In the genomic region with DNA sequence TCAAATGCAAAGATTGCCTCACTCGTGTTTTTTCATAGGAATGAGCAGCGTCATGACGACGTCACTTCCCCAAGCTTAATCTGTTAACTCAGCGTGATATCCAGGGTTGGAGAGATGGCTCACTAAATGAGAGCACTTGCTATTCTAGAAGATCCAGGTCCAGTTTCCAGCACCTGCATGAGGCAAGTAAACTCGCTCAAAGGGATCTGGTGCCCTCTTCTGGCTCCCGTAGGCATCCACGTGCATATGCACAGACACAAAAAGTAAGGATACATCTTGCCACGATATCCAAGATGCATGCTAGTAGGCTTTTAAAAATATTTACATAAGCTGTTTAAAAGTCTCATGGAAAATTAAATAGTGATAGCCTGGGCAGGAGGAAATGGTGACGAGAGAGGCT, we compare ENCODE assay signal across 15 mouse cellular contexts. TPM values are rescaled to one million over a fixed set of nuclear protein-coding genes. Genes with fewer than 3 reads are reported as not detected.
DNase-seq lines count a peak whose midpoint lies in the region; TF ChIP-seq lines count a peak whose summit lies in the region.
"Had no signal": no experiment of that assay in that cellular context is flagged by ENCODE, and none has a peak within 500 bp of the region (broad histone marks: within the 10 kb centered on the region; RNA-seq: fewer than 3 reads in every experiment).

No protein-coding gene starts in this region.

- no peak overlapping the region for H3K9ac ChIP-seq in MEL (ENCODE audit: control insufficient read depth, low read depth, low read length, poor library complexity, severe bottlenecking)
- H3K9ac ChIP-seq: embryonic facial prominence, embryonic 13.5 days; hindbrain, embryonic 12.5 days; lung, embryonic 15.5 days; neural tube, embryonic 13.5 days had no signal

- no peak for TF ChIP-seq POLR2A in MEL (IDR thresholded peaks at IDR 0.05; ENCODE audit: control insufficient read depth in 1 of 2, insufficient read depth in 1 of 2, low read depth in 1 of 2, low read length in 2 of 2, poor library complexity in 1 of 2)

- no peak overlapping the region for H3K4me3 ChIP-seq in layer of hippocampus, adult 2 months
- no peak overlapping the region for H3K4me3 ChIP-seq in MEL (ENCODE audit: control insufficient read depth in 1 of 2, insufficient read depth in 1 of 2, low read depth in 2 of 2, low read length in 2 of 2)
- H3K4me3 ChIP-seq: embryonic facial prominence, embryonic 13.5 days; hindbrain, embryonic 12.5 days; lung, embryonic 15.5 days; neural tube, embryonic 13.5 days had no signal

- TF ChIP-seq CTCF in layer of hippocampus, adult 2 months (conservative IDR thresholded peaks at IDR 0.05), result peak; percentile 47
- TF ChIP-seq CTCF in MEL (IDR thresholded peaks at IDR 0.05 in 2 of 3, conservative IDR thresholded peaks at IDR 0.05 in 1 of 3; ENCODE audit: control insufficient read depth in 1 of 3, insufficient read depth in 1 of 3, low read depth in 2 of 3, low read length in 3 of 3, poor library complexity in 1 of 3, severe bottlenecking in 1 of 3), result peak; percentile 48 to 59 (median 53)

- TF ChIP-seq EP300 in MEL (IDR thresholded peaks at IDR 0.05; ENCODE audit: low read depth in 1 of 2, low read length in 2 of 2), result no peak

- peak; percentile 50 for TF ChIP-seq RAD21 in MEL (IDR thresholded peaks at IDR 0.05; ENCODE audit: low read depth, low read length)

- H3K27me3 ChIP-seq in MEL (ENCODE audit: control insufficient read depth in 1 of 2, insufficient read depth in 2 of 2, low read length in 2 of 2), result no peaks in the 10 kb centered on the region
- H3K27me3 ChIP-seq: embryonic facial prominence, embryonic 13.5 days; hindbrain, embryonic 12.5 days; lung, embryonic 15.5 days; neural tube, embryonic 13.5 days had no signal

- no peak for DNase-seq in layer of hippocampus, adult 2 months (ENCODE audit: low spot score in 2 of 2)
- no peak for DNase-seq in layer of hippocampus, adult 8-10 months (ENCODE audit: low spot score in 2 of 2)
- DNase-seq in thymus, postnatal 25 days, result peak; percentile 6
- DNase-seq in thymus, postnatal 14 days, result no peak
- peak; percentile 27 for DNase-seq in MEL (ENCODE audit: low read depth, low spot score)
- DNase-seq in left cerebral cortex, adult 8-10 months (ENCODE audit: low spot score in 2 of 2), result no peak
- DNase-seq in spleen, adult 12 weeks (ENCODE audit: low spot score), result no peak
- DNase-seq: adrenal gland, postnatal 36 days; kidney, postnatal 36 days; right cerebral cortex, postnatal 4 days; thymus, postnatal 36 days had no signal

- no peaks in the 10 kb centered on the region for H3K79me2 ChIP-seq in MEL (ENCODE audit: control insufficient read depth, insufficient read depth, low read length, poor library complexity)

- H3K36me3 ChIP-seq in MEL (ENCODE audit: control insufficient read depth in 1 of 2, insufficient read depth in 2 of 2, low read length in 2 of 2), result no peaks in the 10 kb centered on the region; a peak in 1 of 4 replicates
- H3K36me3 ChIP-seq: embryonic facial prominence, embryonic 13.5 days; lung, embryonic 15.5 days; neural tube, embryonic 13.5 days had no signal

- H3K9me3 ChIP-seq in MEL (replicated peaks; ENCODE audit: insufficient read depth, low read length), result no peaks in the 10 kb centered on the region
- H3K9me3 ChIP-seq: embryonic facial prominence, embryonic 13.5 days; hindbrain, embryonic 12.5 days; lung, embryonic 15.5 days; neural tube, embryonic 13.5 days had no signal

- H3K27ac ChIP-seq in layer of hippocampus, adult 2 months, result no peak overlapping the region
- no peak overlapping the region for H3K27ac ChIP-seq in MEL (ENCODE audit: control insufficient read depth, low read depth, low read length)
- H3K27ac ChIP-seq: embryonic facial prominence, embryonic 13.5 days; hindbrain, embryonic 12.5 days; lung, embryonic 15.5 days; neural tube, embryonic 13.5 days had no signal

- no peaks in the 10 kb centered on the region for H3K4me1 ChIP-seq in MEL (ENCODE audit: control insufficient read depth in 1 of 2, insufficient read depth in 2 of 2, low read length in 2 of 2)
- H3K4me1 ChIP-seq: embryonic facial prominence, embryonic 13.5 days; hindbrain, embryonic 12.5 days; lung, embryonic 15.5 days; neural tube, embryonic 13.5 days had no signal

TF ChIP-seq in MEL, 35 proteins besides CTCF, POLR2A, EP300 and RAD21:
- TF ChIP-seq SMC3 (IDR thresholded peaks at IDR 0.05; ENCODE audit: low read depth, low read length), result peak; percentile 54
- TF ChIP-seq NRF1 (IDR thresholded peaks at IDR 0.05; ENCODE audit: insufficient read depth, low read depth, low read length, poor library complexity, severe bottlenecking), result no peak
- peak; percentile 35; the same call in 1 of the 2 replicates for TF ChIP-seq ZC3H11A (IDR thresholded peaks at IDR 0.05; ENCODE audit: low read depth, low read length)
TF ChIP-seq in MEL: peak in this region for 2.

RNA-seq across cellular contexts. Expression of a gene that starts 55.8 kb away (rescaled TPM):
- 10 to 100 TPM; 30.7 to 31.3 TPM for total RNA-seq in layer of hippocampus, adult 2 months (2021)
- total RNA-seq in layer of hippocampus, adult 8-10 months (2022), result 10 to 100 TPM; 31.9 to 37.3 (median 32.8) TPM
- total RNA-seq in MEL (2012; rRNA removed), result 13.5 and 15.5 TPM in 2 replicates
- polyA plus RNA-seq in MEL (2012; ENCODE audit: insufficient read depth in 1 of 2, insufficient read length in 2 of 2, low read depth in 1 of 2, low replicate concordance in 2 of 2, missing spikeins in 1 of 2), result 10 to 100 TPM; 18.6 to 50.5 TPM
- 10 to 100 TPM; 34.1 to 37.5 (median 36.1) TPM for total RNA-seq in left cerebral cortex, adult 8-10 months (2022)

Comparison
In these comparisons a context has a peak if more than half of its experiments do, and no peak if none do; other contexts are left out.
1. DNase-seq: peak in thymus, postnatal 25 days (single experiment) and MEL (single experiment); none in layer of hippocampus, adult 2 months (0 of 2), layer of hippocampus, adult 8-10 months (0 of 2), thymus, postnatal 14 days (single experiment), left cerebral cortex, adult 8-10 months (0 of 2) and spleen, adult 12 weeks (single experiment).